Mouse (Mus musculus): ENCODE data around the gene Prr7.

Gene Prr7

GRCm38 (mm10) chr13:55448131-55448530, 15.9 kb upstream of the Prr7 start:
- DNase-seq (ENCODE audit: low read depth), result peak; percentile 54

GRCm38 (mm10) chr13:55449205-55449604, 14.9 kb upstream of the Prr7 start:
- peak; percentile 35 for DNase-seq (ENCODE audit: low read depth)

GRCm38 (mm10) chr13:55449679-55450441, 14.2 kb upstream of the Prr7 start:
- DNase-seq (ENCODE audit: low read depth), result peak; percentile 58

GRCm38 (mm10) chr13:55450511-55450980, 13.5 kb upstream of the Prr7 start:
- no peak for DNase-seq (ENCODE audit: low read depth)

- DNase-seq (ENCODE audit: low read depth), result no peak
Observed at GRCm38 (mm10) chr13:55451296-55451695, 12.8 kb upstream of the Prr7 start.

- DNase-seq (ENCODE audit: low read depth), result no peak
Observed at GRCm38 (mm10) chr13:55451785-55452549, 12.1 kb upstream of the Prr7 start.

GRCm38 (mm10) chr13:55462965-55463364, 1.1 kb upstream of the Prr7 start:
- peak; percentile 51 for DNase-seq (ENCODE audit: low read depth)

- DNase-seq (ENCODE audit: low read depth), result no peak
Observed at GRCm38 (mm10) chr13:55463399-55464026, 554 bp upstream of the Prr7 start.

GRCm38 (mm10) chr13:55465184-55465583, 1.1 kb downstream of the Prr7 start:
- DNase-seq (ENCODE audit: low read depth), result no peak

GRCm38 (mm10) chr13:55465830-55466440, 1.9 kb downstream of the Prr7 start:
- DNase-seq (ENCODE audit: low read depth), result no peak

GRCm38 (mm10) chr13:55468851-55469560, 4.9 kb downstream of the Prr7 start:
- no peak for DNase-seq (ENCODE audit: low read depth)

GRCm38 (mm10) chr13:55470372-55470771, 6.3 kb downstream of the Prr7 start:
- no peak for DNase-seq (ENCODE audit: low read depth)

- peak; percentile 95 for DNase-seq (ENCODE audit: low read depth)
Observed at GRCm38 (mm10) chr13:55471156-55471818, 7.2 kb downstream of the Prr7 start.

- no peak for DNase-seq (ENCODE audit: low read depth)
Observed at GRCm38 (mm10) chr13:55471819-55472131, 7.7 kb downstream of the Prr7 start.

- DNase-seq (ENCODE audit: low read depth), result peak; percentile 73
Observed at GRCm38 (mm10) chr13:55472132-55473022, 8.3 kb downstream of the Prr7 start.

GRCm38 (mm10) chr13:55473076-55473831, 9.2 kb downstream of the Prr7 start:
- DNase-seq (ENCODE audit: low read depth), result peak; percentile 63

GRCm38 (mm10) chr13:55473961-55474360, 9.9 kb downstream of the Prr7 start:
- DNase-seq (ENCODE audit: low read depth), result no peak

GRCm38 (mm10) chr13:55474621-55475069, 10.6 kb downstream of the Prr7 start:
- peak; percentile 33 for DNase-seq (ENCODE audit: low read depth)

- DNase-seq (ENCODE audit: low read depth), result peak; percentile 12
Observed at GRCm38 (mm10) chr13:55475750-55476149, 11.7 kb downstream of the Prr7 start.
